Comparison of ENCODE assay signal across 10 mouse cellular contexts in the genomic region with DNA sequence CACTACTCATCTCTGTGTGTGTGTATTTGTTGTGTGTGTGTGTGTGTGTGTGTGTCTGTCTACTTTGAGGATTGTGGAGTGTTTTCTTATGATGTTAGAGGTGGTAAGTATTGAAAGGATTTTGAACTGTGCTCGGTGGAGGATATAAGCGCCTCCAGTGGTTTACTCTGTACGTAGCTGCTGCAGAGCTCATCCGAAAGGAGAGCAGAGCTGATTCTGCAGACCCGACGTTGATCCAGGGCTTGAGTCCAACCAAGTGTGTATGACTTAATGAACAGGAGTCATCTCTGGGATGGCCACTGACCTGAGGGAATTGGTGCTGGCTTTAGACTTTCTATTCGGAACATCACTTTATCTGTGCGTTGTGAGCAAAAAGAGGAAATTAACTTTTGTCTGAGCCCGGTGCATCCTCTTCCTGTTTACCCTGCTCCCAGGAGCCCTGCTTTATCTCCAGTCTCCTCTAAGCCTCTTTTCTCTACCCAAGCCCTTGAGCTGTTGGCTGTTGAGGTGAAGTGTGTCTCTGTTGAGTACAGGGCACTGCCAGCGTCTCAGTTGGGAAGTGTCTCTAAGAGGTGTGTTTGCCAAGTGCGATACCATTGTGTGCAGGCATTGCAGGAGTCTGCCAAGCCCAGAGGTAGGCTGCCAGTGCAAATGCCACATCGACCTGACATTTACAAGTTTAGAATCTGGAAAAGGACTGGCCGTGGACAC. TPM values are rescaled to one million over a fixed set of nuclear protein-coding genes. Genes with fewer than 3 reads are reported as not detected.
A peak's percentile ranks its signal among the peaks of the same experiment; 100 is the strongest.
DNase-seq lines count a peak whose midpoint lies in the region; ATAC-seq and TF ChIP-seq lines count a peak whose summit lies in the region.
"Had no signal": no experiment of that assay in that cellular context is flagged by ENCODE, and none has a peak within 500 bp of the region (broad histone marks: within the 10 kb centered on the region; RNA-seq: fewer than 3 reads in every experiment).

No protein-coding gene starts in this region.

- TF ChIP-seq CTCF in lung, adult 2 months (IDR thresholded peaks at IDR 0.05; ENCODE audit: insufficient read depth, low read length) = no peak

- H3K4me2 ChIP-seq in midbrain, embryonic 15.5 days = no peak overlapping the region
- H3K4me2 ChIP-seq: embryonic facial prominence, embryonic 15.5 days; hindbrain, embryonic 15.5 days; limb, embryonic 15.5 days had no signal

- H3K27me3 ChIP-seq in midbrain, embryonic 15.5 days (replicated peaks) = no peaks in the 10 kb centered on the region
- H3K27me3 ChIP-seq: embryonic facial prominence, embryonic 15.5 days; hindbrain, embryonic 15.5 days; limb, embryonic 15.5 days had no signal

- peak; percentile 61 for ATAC-seq in erythroid progenitor cell, adult 5-6 weeks (replicated peaks; ENCODE audit: low FRiP score, poor library complexity, severe bottlenecking)
- ATAC-seq in midbrain, embryonic 15.5 days (replicated peaks) = no peak

- H3K9me3 ChIP-seq in midbrain, embryonic 15.5 days = no peaks in the 10 kb centered on the region
- H3K9me3 ChIP-seq: embryonic facial prominence, embryonic 15.5 days; hindbrain, embryonic 15.5 days; limb, embryonic 15.5 days had no signal

- H3K36me3 ChIP-seq in midbrain, embryonic 15.5 days (replicated peaks) = peaks cover 19% of the 10 kb centered on the region

- DNase-seq in spleen, postnatal 36 days (ENCODE audit: low spot score in 2 of 2) = peak; percentile 26 to 37
- DNase-seq in spleen, postnatal 4 days (ENCODE audit: low spot score in 2 of 2) = no peak
- peak; percentile 50 for DNase-seq in lung, adult 2 months
- DNase-seq in embryo, embryonic 10.5 days (ENCODE audit: low spot score) = no peak
- DNase-seq in right cerebral cortex, adult 18-20 months = no peak

- H3K4me1 ChIP-seq in lung, adult 2 months (ENCODE audit: control insufficient read depth, insufficient read depth, low read length) = peaks cover 12% of the 10 kb centered on the region
- no peaks in the 10 kb centered on the region for H3K4me1 ChIP-seq in midbrain, embryonic 15.5 days
- H3K4me1 ChIP-seq: embryonic facial prominence, embryonic 15.5 days; hindbrain, embryonic 15.5 days had no signal

- H3K4me3 ChIP-seq in lung, adult 2 months (replicated peaks; ENCODE audit: extremely low read depth, low read depth, low read length) = no peak overlapping the region
- no peak overlapping the region for H3K4me3 ChIP-seq in midbrain, embryonic 15.5 days
- H3K4me3 ChIP-seq: embryonic facial prominence, embryonic 15.5 days; hindbrain, embryonic 15.5 days; limb, embryonic 15.5 days had no signal

- TF ChIP-seq POLR2A in lung, adult 2 months (IDR thresholded peaks at IDR 0.05; ENCODE audit: borderline replicate concordance, extremely low read depth, low read depth, low read length) = no peak

- no peak overlapping the region for H3K27ac ChIP-seq in midbrain, embryonic 15.5 days
- H3K27ac ChIP-seq: embryonic facial prominence, embryonic 15.5 days; hindbrain, embryonic 15.5 days; limb, embryonic 15.5 days had no signal

- WGBS in lung, adult 2 months = 22% methylated on average over 13 of the region's 13 CpGs
- 83% methylated on average over 13 of the region's 13 CpGs for WGBS in midbrain, embryonic 15.5 days

- no peak overlapping the region for H3K9ac ChIP-seq in midbrain, embryonic 15.5 days
- H3K9ac ChIP-seq: embryonic facial prominence, embryonic 15.5 days; hindbrain, embryonic 15.5 days; limb, embryonic 15.5 days had no signal

RNA-seq across cellular contexts. Expression of a gene that starts 3.9 kb away (rescaled TPM):
- total RNA-seq in erythroid progenitor cell, adult 5-6 weeks (2015; ENCODE audit: low replicate concordance) = 88.0 and 88.3 TPM in 2 replicates
- total RNA-seq in erythroid progenitor cell, adult 5-6 weeks (2017; ENCODE audit: low replicate concordance) = 87.7 and 116 TPM in 2 replicates
- polyA plus RNA-seq in lung, adult 2 months (2012; rRNA removed) = 6.8 and 12.5 TPM in 2 replicates
- polyA plus RNA-seq in midbrain, embryonic 15.5 days (2015; fragmentation: Nextera tagmentation; extraction: Ambion mirVana) = 41.6 and 42.5 TPM in 2 replicates

Comparison
In these comparisons a context has a peak if more than half of its experiments do, and no peak if none do; other contexts are left out.
1. DNase-seq: peak in spleen, postnatal 36 days (2 of 2) and lung, adult 2 months (single experiment); none in spleen, postnatal 4 days (0 of 2), embryo, embryonic 10.5 days (single experiment) and right cerebral cortex, adult 18-20 months (single experiment).